Mouse (Mus musculus) CH12.LX (cell line): ENCODE measurements around the gene Sytl1. TPM values are rescaled to one million over a fixed set of nuclear protein-coding genes. Genes with fewer than 3 reads are reported as not detected.

Experiments
- DNase-seq: peaks from one replicate; pipeline ENCODE4 v3.0.0-alpha.2; 2013; ENCODE audit errors: extremely low read depth
- H3K27ac ChIP-seq: 2 replicates; pipeline ENCODE4 v1.5.1; 2012; ENCODE audit warnings: low read depth, mild to moderate bottlenecking, control low read depth, moderate library complexity; ENCODE audit not compliant: insufficient read depth
- H3K27me3 ChIP-seq: replicated peaks from 2 replicates; pipeline ENCODE3; 2012; ENCODE audit warnings: inconsistent platforms
- H3K36me3 ChIP-seq, 2 experiments: replicated peaks in 1 of 2; 2 replicates each; pipeline versions ENCODE3 to v1.6.1; 2012; ENCODE audit warnings: inconsistent platforms in 1 of 2, low read length in 1 of 2, mild to moderate bottlenecking in 1 of 2, mixed read lengths in 1 of 2, moderate library complexity in 1 of 2; ENCODE audit not compliant: control insufficient read depth in 1 of 2, insufficient read depth in 1 of 2
- H3K4me1 ChIP-seq, 2 experiments: 2 replicates each; pipeline ENCODE4 v1.6.1; 2012; ENCODE audit warnings: inconsistent platforms in 1 of 2, moderate library complexity in 1 of 2; ENCODE audit not compliant: insufficient read depth in 2 of 2, control insufficient read depth in 1 of 2
- H3K4me2 ChIP-seq: 2 replicates; pipeline ENCODE4 v1.6.1; 2012; ENCODE audit warnings: low read depth, mild to moderate bottlenecking, control low read depth; ENCODE audit not compliant: poor library complexity, insufficient read depth, severe bottlenecking
- H3K4me3 ChIP-seq, 3 experiments: fragments of 150-350 bp in 1 of 3; sonication (generic) in 1 of 3; replicated peaks in 1 of 3; 2 replicates each; pipeline versions ENCODE3 to v1.5.1; 2011 to 2012; ENCODE audit warnings: low read depth in 2 of 3, low read length in 2 of 3, mild to moderate bottlenecking in 2 of 3, moderate library complexity in 2 of 3, control low read depth in 1 of 3, improper control_type of control experiment in 1 of 3, inconsistent platforms in 1 of 3, mixed read lengths in 1 of 3; ENCODE audit not compliant: poor library complexity in 1 of 3
- H3K79me2 ChIP-seq: replicated peaks from 2 replicates; pipeline ENCODE4 v1.6.1; 2012; ENCODE audit warnings: mild to moderate bottlenecking, moderate library complexity; ENCODE audit not compliant: control insufficient read depth, poor library complexity, insufficient read depth, severe bottlenecking; ENCODE audit errors: extremely low read depth
- H3K9ac ChIP-seq: 2 replicates; pipeline ENCODE4 v1.6.1; 2012; ENCODE audit warnings: low read depth, mild to moderate bottlenecking, control low read depth, moderate library complexity; ENCODE audit not compliant: insufficient read depth
- H3K9me3 ChIP-seq: replicated peaks from 2 replicates; pipeline ENCODE3; 2012; ENCODE audit warnings: low read length, inconsistent platforms, mixed read lengths
- BHLHE40 ChIP-seq: IDR thresholded peaks from 2 replicates; pipeline ENCODE4 v1.6.1; 2011; ENCODE audit warnings: mild to moderate bottlenecking, low read depth, low read length, improper control_type of control experiment
- CHD1 ChIP-seq: IDR thresholded peaks from 2 replicates; pipeline ENCODE4 v1.6.1; 2012; ENCODE audit warnings: low read depth, low read length, improper control_type of control experiment, inconsistent platforms
- CHD2 ChIP-seq: IDR thresholded peaks from 2 replicates; pipeline ENCODE4 v1.6.1; 2011; ENCODE audit warnings: low read length, improper control_type of control experiment
- CTCF ChIP-seq, 2 experiments: IDR thresholded peaks in 1 of 2; conservative IDR thresholded peaks in 1 of 2; 2 replicates each; pipeline ENCODE4 v1.5.1; 2011 to 2012; ENCODE audit warnings: low read depth in 2 of 2, low read length in 2 of 2, improper control_type of control experiment in 1 of 2, inconsistent platforms in 1 of 2, mild to moderate bottlenecking in 1 of 2, moderate library complexity in 1 of 2
- E2F4 ChIP-seq: IDR thresholded peaks from 2 replicates; pipeline ENCODE4 v1.6.1; 2011; ENCODE audit warnings: low read depth, low read length, improper control_type of control experiment; ENCODE audit not compliant: insufficient replicate concordance
- ELF1 ChIP-seq: IDR thresholded peaks from 2 replicates; pipeline ENCODE4 v1.6.1; 2014; ENCODE audit warnings: low read depth, mild to moderate bottlenecking, inconsistent platforms, low read length, improper control_type of control experiment
- ETS1 ChIP-seq: conservative IDR thresholded peaks from 2 replicates; pipeline ENCODE4 v1.6.1; 2012; ENCODE audit warnings: low read depth, mild to moderate bottlenecking, inconsistent platforms, low read length, improper control_type of control experiment, moderate library complexity
- GABPA ChIP-seq: IDR thresholded peaks from 2 replicates; pipeline ENCODE4 v1.6.1; 2012; ENCODE audit warnings: low read depth, low read length, improper control_type of control experiment, inconsistent platforms; ENCODE audit not compliant: insufficient replicate concordance
- IRF4 ChIP-seq: IDR thresholded peaks from 2 replicates; pipeline ENCODE4 v1.6.1; 2014; ENCODE audit warnings: low read depth, mild to moderate bottlenecking, inconsistent platforms, low read length, improper control_type of control experiment
- JUN ChIP-seq: IDR thresholded peaks from 2 replicates; pipeline ENCODE4 v1.6.1; 2011; ENCODE audit warnings: low read depth, mild to moderate bottlenecking, low read length, improper control_type of control experiment, moderate library complexity; ENCODE audit not compliant: insufficient read depth
- JUND ChIP-seq: conservative IDR thresholded peaks from 2 replicates; pipeline ENCODE4 v1.6.1; 2011; ENCODE audit warnings: low read depth, low read length, improper control_type of control experiment
- KAT2A ChIP-seq: IDR thresholded peaks from 2 replicates; pipeline ENCODE4 v1.6.1; 2012; ENCODE audit warnings: low read length, improper control_type of control experiment, inconsistent platforms; ENCODE audit not compliant: insufficient replicate concordance
- MAFK ChIP-seq: IDR thresholded peaks from 2 replicates; pipeline ENCODE4 v1.6.1; 2011; ENCODE audit warnings: low read length, improper control_type of control experiment; ENCODE audit not compliant: insufficient replicate concordance
- MAX ChIP-seq: IDR thresholded peaks from 2 replicates; pipeline ENCODE4 v1.6.1; 2011; ENCODE audit warnings: low read length, improper control_type of control experiment
- MAZ ChIP-seq: IDR thresholded peaks from 2 replicates; pipeline ENCODE4 v1.6.1; 2012; ENCODE audit warnings: low read depth, mild to moderate bottlenecking, inconsistent platforms, low read length, improper control_type of control experiment, moderate library complexity
- MXI1 ChIP-seq: IDR thresholded peaks from 2 replicates; pipeline ENCODE4 v1.6.1; 2011; ENCODE audit warnings: mild to moderate bottlenecking, low read depth, low read length, improper control_type of control experiment
- MYC ChIP-seq: IDR thresholded peaks from 2 replicates; pipeline ENCODE4 v1.6.1; 2011; ENCODE audit warnings: low read depth, mild to moderate bottlenecking, improper control_type of control experiment, low read length
- NELFE ChIP-seq: IDR thresholded peaks from 2 replicates; pipeline ENCODE4 v1.6.1; 2011; ENCODE audit warnings: low read depth, low read length, improper control_type of control experiment
- POLR2A ChIP-seq: IDR thresholded peaks from 2 replicates; pipeline ENCODE4 v1.6.1; 2011; ENCODE audit warnings: low read depth, mild to moderate bottlenecking, improper control_type of control experiment, low read length
- RAD21 ChIP-seq: IDR thresholded peaks from 2 replicates; pipeline ENCODE4 v1.6.1; 2011; ENCODE audit warnings: low read depth, mild to moderate bottlenecking, low read length, improper control_type of control experiment, moderate library complexity
- SMC3 ChIP-seq: IDR thresholded peaks from 2 replicates; pipeline ENCODE4 v1.6.1; 2011; ENCODE audit warnings: low read depth, low read length, improper control_type of control experiment
- TBP ChIP-seq: conservative IDR thresholded peaks from 2 replicates; pipeline ENCODE4 v1.6.1; 2011; ENCODE audit warnings: low read depth, low read length, improper control_type of control experiment
- TCF12 ChIP-seq: IDR thresholded peaks from 2 replicates; pipeline ENCODE4 v1.6.1; 2014; ENCODE audit warnings: low read depth, mild to moderate bottlenecking, inconsistent platforms, low read length, improper control_type of control experiment
- USF1 ChIP-seq: IDR thresholded peaks from 2 replicates; pipeline ENCODE4 v1.6.1; 2014; ENCODE audit warnings: low read depth, mild to moderate bottlenecking, inconsistent platforms, low read length, improper control_type of control experiment
- USF2 ChIP-seq: conservative IDR thresholded peaks from 2 replicates; pipeline ENCODE4 v1.6.1; 2011; ENCODE audit warnings: low read depth, low read length, improper control_type of control experiment
- ZC3H11A ChIP-seq: IDR thresholded peaks from 2 replicates; pipeline ENCODE4 v1.6.1; 2012; ENCODE audit warnings: low read depth, mild to moderate bottlenecking, inconsistent platforms, low read length, improper control_type of control experiment
- ZKSCAN1 ChIP-seq: IDR thresholded peaks from 2 replicates; pipeline ENCODE4 v1.6.1; 2012; ENCODE audit warnings: low read depth, inconsistent platforms, low read length, improper control_type of control experiment, borderline replicate concordance
- ZMIZ1 ChIP-seq: IDR thresholded peaks from 2 replicates; pipeline ENCODE4 v1.6.1; 2012; ENCODE audit warnings: low read depth, mild to moderate bottlenecking, inconsistent platforms, low read length, improper control_type of control experiment
- ZNF384 ChIP-seq: IDR thresholded peaks from 2 replicates; pipeline ENCODE4 v1.6.1; 2012; ENCODE audit warnings: low read depth, low read length, improper control_type of control experiment, inconsistent platforms
- dilution Hi-C: fragments of 300-500 bp; cut with MboI; formaldehyde crosslinking; loops from 2 replicates; pipeline ENCODE4 v1.14.3; 2020; ENCODE audit warnings: low sequenced_read_pairs; ENCODE audit not compliant: extremely low pct_unique_long_range_greater_than_20kb, extremely low pct_ligation_motif_present
- in situ Hi-C: fragments of 300-500 bp; cut with MboI; formaldehyde crosslinking; loops from 3 replicates; pipeline ENCODE4 v1.14.3; 2019; ENCODE audit warnings: low sequenced_read_pairs, low pct_ligation_motif_present, low pct_unique_long_range_greater_than_20kb, mixed read lengths
- polyA plus RNA-seq: library from polyadenylated mRNA; unstranded; fragments of >175 nt; gene quantifications from 2 replicates; pipeline ENCODE4 v1.2.1, GENCODE M21; 2012; ENCODE audit warnings: low read depth; ENCODE audit not compliant: insufficient read length
- total RNA-seq, 2 experiments: library from RNA; depleted of rRNA; stranded (reverse); fragments of 300-350 nt in 1 of 2; fragments of >200 nt in 1 of 2; gene quantifications; 2 replicates each; pipeline ENCODE4 v1.2.3; 2012 to 2014

The Sytl1 gene
- total and polyA plus RNA-seq, 3 experiments = 8.2 to 20.0 (median 12.1) TPM

GRCm38 (mm10) chr4:133234771-133235170 is 28.1 kb downstream of the Sytl1 start:
- Histone ChIP-seq H3K4me2 (no peak overlapping the region), H3K9me3 (peaks cover 5% of the 10 kb centered on the region), H3K4me3 (no peak overlapping the region)
- TF ChIP-seq ELF1 = no peak
- no peak for TF ChIP-seq BHLHE40
- no peak for TF ChIP-seq CHD1
- no peak for TF ChIP-seq TBP
- TF ChIP-seq JUN = no peak
- no peak for TF ChIP-seq MAZ
- no peak for TF ChIP-seq MAX
- no peak for TF ChIP-seq ZC3H11A
- no peak for TF ChIP-seq NELFE
- TF ChIP-seq, all 38 proteins: peak for 0
- Histone ChIP-seq H3K36me3 (no peaks in the 10 kb centered on the region), H3K27ac (no peak overlapping the region), H3K9ac (no peak overlapping the region), H3K27me3 (peaks cover 8% of the 10 kb centered on the region), H3K79me2 (no peaks in the 10 kb centered on the region), H3K4me1 (peaks cover 3 to 14% of the 10 kb centered on the region in 2 experiments; a peak in 3 of 4 replicates)
- dilution Hi-C loops = no loop called here
- no peak for DNase-seq
- in situ Hi-C loops = no loop called here

GRCm38 (mm10) chr4:133233285-133233976 is 29.5 kb downstream of the Sytl1 start:
- dilution Hi-C loops = no loop called here
- H3K27me3 ChIP-seq = peaks cover 6% of the 10 kb centered on the region
- DNase-seq = peak; percentile 42

More at GRCm38 (mm10) chr4:133233285-133233976, 29.5 kb downstream of the Sytl1 start:
- H3K9ac ChIP-seq = no peak overlapping the region
- H3K4me3 ChIP-seq = no peak overlapping the region
- in situ Hi-C loops = no loop called here
- TF ChIP-seq E2F4 = no peak
- TF ChIP-seq RAD21 = peak; percentile 79
- TF ChIP-seq ETS1 = no peak
- no peak for TF ChIP-seq POLR2A
- no peak for TF ChIP-seq USF1
- no peak for TF ChIP-seq KAT2A
- TF ChIP-seq ZNF384 = peak; percentile 57
- TF ChIP-seq ELF1 = no peak
- TF ChIP-seq TCF12 = no peak
- TF ChIP-seq MYC = no peak
- TF ChIP-seq CHD2 = no peak
- no peak for TF ChIP-seq BHLHE40
- no peak for TF ChIP-seq IRF4
- no peak for TF ChIP-seq GABPA
- no peak for TF ChIP-seq MAX
- no peak for TF ChIP-seq MAFK
- no peak for TF ChIP-seq JUND
- TF ChIP-seq MXI1 = no peak
- no peak for TF ChIP-seq USF2
- peak; percentile 39; the same call in 1 of the 2 replicates for TF ChIP-seq ZC3H11A
- TF ChIP-seq CHD1 = no peak
- TF ChIP-seq ZMIZ1 = no peak
- TF ChIP-seq ZKSCAN1 = peak; percentile 47; the same call in 1 of the 2 replicates
- peak; percentile 79 for TF ChIP-seq SMC3
- TF ChIP-seq NELFE = no peak
- TF ChIP-seq CTCF (conservative IDR thresholded peaks at IDR 0.05 in 1 of 2, IDR thresholded peaks at IDR 0.05 in 1 of 2; ENCODE audit: low read depth in 2 of 2, low read length in 2 of 2) = peak; percentile 17 to 88; a peak in 2 of 4 replicates
- H3K9me3 ChIP-seq = peaks cover 5% of the 10 kb centered on the region
- no peaks in the 10 kb centered on the region for H3K36me3 ChIP-seq
- H3K4me2 ChIP-seq = no peak overlapping the region
- peaks cover 3 to 14% of the 10 kb centered on the region in 2 experiments; a peak in 3 of 4 replicates for H3K4me1 ChIP-seq
- H3K27ac ChIP-seq = no peak overlapping the region
- H3K79me2 ChIP-seq = no peaks in the 10 kb centered on the region
